Mouse (Mus musculus) liver, embryonic 15.5 days (tissue): Measurements from ENCODE around the gene Chchd3. TPM values are rescaled to one million over a fixed set of nuclear protein-coding genes. Genes with fewer than 3 reads are reported as not detected.
A peak's percentile ranks its signal among the peaks of the same experiment; 100 is the strongest.

Experiments
- ATAC-seq: fragments of 200-750 bp; cut with Nextera tagmentation; 2 replicates; pipeline ENCODE4 v1.8.0; 2017; ENCODE audit warnings: moderate number of reproducible peaks, mild to moderate bottlenecking, moderate library complexity; ENCODE audit not compliant: insufficient read depth
- H3K27ac ChIP-seq: fragments of 300-500 bp; sonication (generic); replicated peaks from 2 replicates; pipeline ENCODE4 v1.5.1; 2015; ENCODE audit warnings: mild to moderate bottlenecking, inconsistent platforms
- H3K27me3 ChIP-seq: fragments of 300-500 bp; sonication (generic); 2 replicates; pipeline ENCODE4 v1.6.1; 2015; ENCODE audit warnings: mild to moderate bottlenecking, inconsistent platforms
- H3K36me3 ChIP-seq: fragments of 300-500 bp; sonication (generic); replicated peaks from 2 replicates; pipeline ENCODE4 v1.6.1; 2015; ENCODE audit warnings: moderate library complexity, mild to moderate bottlenecking, inconsistent platforms
- H3K4me1 ChIP-seq: fragments of 300-500 bp; sonication (generic); replicated peaks from 2 replicates; pipeline ENCODE4 v1.6.1; 2015; ENCODE audit warnings: inconsistent platforms
- H3K4me2 ChIP-seq: fragments of 300-500 bp; sonication (generic); 2 replicates; pipeline ENCODE4 v1.6.1; 2015; ENCODE audit warnings: moderate library complexity, mild to moderate bottlenecking, inconsistent platforms
- H3K4me3 ChIP-seq: fragments of 300-500 bp; sonication (generic); replicated peaks from 2 replicates; pipeline ENCODE4 v1.5.1; 2015; ENCODE audit warnings: mild to moderate bottlenecking, inconsistent platforms
- H3K9ac ChIP-seq: fragments of 300-500 bp; sonication (generic); 2 replicates; pipeline ENCODE4 v1.6.1; 2015; ENCODE audit warnings: moderate library complexity, mild to moderate bottlenecking, inconsistent platforms
- H3K9me3 ChIP-seq: fragments of 300-500 bp; sonication (generic); replicated peaks from 2 replicates; pipeline ENCODE4 v1.6.1; 2016; ENCODE audit warnings: inconsistent platforms
- WGBS: fragments of 180-500 bp; shearing (Covaris S2); methylation state at CpG from one replicate; pipeline ENCODE4 v1.1.7; 2015; ENCODE audit warnings: mixed read lengths; ENCODE audit not compliant: insufficient replicate concordance; 5-methylcytosine and 5-hydroxymethylcytosine counted together
- polyA plus RNA-seq: library from polyadenylated mRNA; unstranded; fragments of >200 nt; fragmentation: Nextera tagmentation; extraction: Ambion mirVana; gene quantifications from 2 replicates; pipeline ENCODE4 v1.2.1, GENCODE M21; 2015

The Chchd3 gene
- polyA plus RNA-seq, 1 experiment from 2014 or later, result 66.9 TPM

DNA sequence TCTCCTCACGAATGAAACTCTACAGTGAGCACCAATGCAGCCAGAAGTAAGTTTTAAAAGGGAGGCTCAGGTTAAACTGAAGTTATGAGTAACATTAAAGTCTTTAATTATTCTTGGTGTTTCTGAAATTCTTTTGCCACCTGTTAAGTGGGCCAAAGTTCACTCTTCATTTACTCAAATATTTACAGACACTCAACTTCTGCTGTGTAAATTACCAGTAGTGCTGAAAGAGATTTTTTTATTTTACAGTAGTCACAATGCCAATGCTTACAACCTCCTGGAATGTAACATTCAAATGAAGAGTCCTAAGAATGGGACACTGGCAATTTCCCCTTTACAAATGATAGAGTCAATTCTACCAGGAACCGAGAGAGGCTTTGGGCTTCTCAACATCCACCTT, 187.3 kb downstream of the Chchd3 start:
- ATAC-seq, result no peak
- Histone ChIP-seq H3K4me3 (no peak overlapping the region), H3K9ac (no peak overlapping the region), H3K27ac (no peak overlapping the region), H3K4me2 (no peak overlapping the region), H3K9me3 (no peaks in the 10 kb centered on the region), H3K36me3 (peaks cover 8% of the 10 kb centered on the region), H3K27me3 (no peaks in the 10 kb centered on the region), H3K4me1 (peaks cover 2% of the 10 kb centered on the region; the same call in 1 of the 2 replicates)
- 73% methylated on average over 2 of the region's 2 CpGs for WGBS

DNA sequence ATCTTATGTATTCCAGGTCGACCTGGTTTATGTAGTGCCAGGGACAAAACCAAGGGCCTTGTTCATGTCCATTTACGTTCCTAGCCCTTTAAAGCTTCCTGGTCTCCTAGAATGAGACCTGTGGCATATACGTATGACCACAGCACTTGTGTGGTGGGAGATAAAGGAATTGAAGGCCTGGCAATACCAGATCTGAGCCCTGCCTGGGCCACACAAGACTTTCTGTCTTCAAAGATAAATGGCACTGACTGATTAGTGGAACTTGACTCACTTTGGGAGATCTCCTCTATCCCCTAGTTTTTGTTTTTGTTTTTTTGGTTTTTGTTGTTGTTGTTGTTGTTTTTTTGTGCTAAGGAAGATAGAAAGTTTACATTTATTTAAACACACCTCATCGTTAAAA, 209.1 kb downstream of the Chchd3 start:
- peak overlapping the region; percentile 77 for H3K27ac ChIP-seq
- H3K4me2 ChIP-seq, result peak overlapping the region; percentile 48
- WGBS, result 27% methylated on average over 4 of the region's 4 CpGs

DNA sequence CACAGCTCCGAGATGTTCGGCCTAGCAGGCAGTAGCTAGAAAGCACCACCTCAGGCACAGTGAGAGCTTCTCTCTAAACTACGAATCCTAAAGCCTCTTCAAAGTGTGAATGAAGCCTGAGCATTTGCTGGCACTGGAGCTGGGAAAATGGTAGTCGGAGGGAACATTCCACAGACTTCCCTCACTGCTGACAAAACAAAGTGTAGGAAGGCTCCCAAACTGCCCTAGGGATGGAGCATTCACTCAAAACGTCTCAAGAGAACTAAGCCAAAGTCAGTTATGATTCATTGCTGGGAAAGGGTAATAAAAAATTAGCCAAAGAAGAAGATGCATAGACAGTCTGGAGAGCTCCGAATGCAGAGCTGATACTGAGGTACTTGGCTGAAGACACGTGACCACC, 211.1 kb downstream of the Chchd3 start:
- Histone ChIP-seq H3K27ac (peak overlapping the region; percentile 72), H3K36me3 (no peaks in the 10 kb centered on the region), H3K9me3 (no peaks in the 10 kb centered on the region), H3K4me2 (no peak overlapping the region), H3K9ac (no peak overlapping the region), H3K27me3 (no peaks in the 10 kb centered on the region), H3K4me3 (no peak overlapping the region), H3K4me1 (peaks cover 44% of the 10 kb centered on the region)
- WGBS, result 82% methylated on average over 7 of the region's 7 CpGs
- no peak for ATAC-seq

More for the DNA sequence above, 209.1 kb downstream of the Chchd3 start:
- H3K4me1 ChIP-seq, result peaks cover 48% of the 10 kb centered on the region
- no peaks in the 10 kb centered on the region for H3K27me3 ChIP-seq
- no peak overlapping the region for H3K9ac ChIP-seq
- peak; percentile 100 for ATAC-seq
- no peaks in the 10 kb centered on the region for H3K9me3 ChIP-seq
- no peak overlapping the region for H3K4me3 ChIP-seq
- H3K36me3 ChIP-seq, result no peaks in the 10 kb centered on the region

DNA sequence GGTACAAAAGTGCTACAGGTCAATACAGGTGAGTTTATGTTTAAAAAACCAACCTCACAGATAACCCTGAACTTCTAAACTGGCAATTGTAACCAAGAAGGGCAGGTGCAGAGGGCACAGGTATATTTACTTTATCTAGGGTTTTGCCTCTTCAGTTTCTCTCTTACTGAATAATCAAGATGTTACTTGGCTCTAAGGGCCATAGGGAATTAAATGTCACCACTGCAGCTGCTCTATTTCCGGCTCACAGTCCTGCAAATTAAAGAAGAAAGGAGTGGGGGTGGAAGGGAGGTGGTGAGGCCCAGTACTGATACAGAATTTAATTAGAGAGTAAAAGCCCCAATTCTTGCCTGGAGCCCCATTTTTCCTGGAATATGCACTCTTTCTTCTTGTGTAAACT, 214.6 kb downstream of the Chchd3 start:
- H3K9ac ChIP-seq, result no peak overlapping the region
- H3K4me1 ChIP-seq, result peaks cover 24% of the 10 kb centered on the region
- no peak overlapping the region for H3K4me3 ChIP-seq
- H3K27me3 ChIP-seq, result no peaks in the 10 kb centered on the region
- WGBS, result 77% methylated on average over 1 of the region's 1 CpGs
- H3K27ac ChIP-seq, result no peak overlapping the region
- no peak for ATAC-seq
- H3K9me3 ChIP-seq, result no peaks in the 10 kb centered on the region
- no peaks in the 10 kb centered on the region for H3K36me3 ChIP-seq
- no peak overlapping the region for H3K4me2 ChIP-seq

GRCm38 (mm10) chr6:32837939-32838301, 222.1 kb downstream of the Chchd3 start:
- H3K9ac ChIP-seq, result no peak overlapping the region
- no peak overlapping the region for H3K27ac ChIP-seq
- H3K36me3 ChIP-seq, result peaks cover 20% of the 10 kb centered on the region; the same call in 1 of the 2 replicates
- no peak overlapping the region for H3K4me2 ChIP-seq
- H3K9me3 ChIP-seq, result no peaks in the 10 kb centered on the region
- H3K4me1 ChIP-seq, result no peaks in the 10 kb centered on the region
- H3K27me3 ChIP-seq, result no peaks in the 10 kb centered on the region
- no peak overlapping the region for H3K4me3 ChIP-seq
- WGBS, result 88% methylated on average over 2 of the region's 2 CpGs
- ATAC-seq, result no peak

- Histone ChIP-seq H3K36me3 (peaks cover 20% of the 10 kb centered on the region; the same call in 1 of the 2 replicates), H3K9ac (no peak overlapping the region), H3K4me2 (no peak overlapping the region), H3K27ac (no peak overlapping the region), H3K4me3 (no peak overlapping the region), H3K9me3 (no peaks in the 10 kb centered on the region), H3K4me1 (no peaks in the 10 kb centered on the region), H3K27me3 (no peaks in the 10 kb centered on the region)
- no peak for ATAC-seq
- WGBS, result 76% methylated on average over 7 of the region's 7 CpGs
Measured at GRCm38 (mm10) chr6:32837165-32837938, 222.7 kb downstream of the Chchd3 start.

DNA sequence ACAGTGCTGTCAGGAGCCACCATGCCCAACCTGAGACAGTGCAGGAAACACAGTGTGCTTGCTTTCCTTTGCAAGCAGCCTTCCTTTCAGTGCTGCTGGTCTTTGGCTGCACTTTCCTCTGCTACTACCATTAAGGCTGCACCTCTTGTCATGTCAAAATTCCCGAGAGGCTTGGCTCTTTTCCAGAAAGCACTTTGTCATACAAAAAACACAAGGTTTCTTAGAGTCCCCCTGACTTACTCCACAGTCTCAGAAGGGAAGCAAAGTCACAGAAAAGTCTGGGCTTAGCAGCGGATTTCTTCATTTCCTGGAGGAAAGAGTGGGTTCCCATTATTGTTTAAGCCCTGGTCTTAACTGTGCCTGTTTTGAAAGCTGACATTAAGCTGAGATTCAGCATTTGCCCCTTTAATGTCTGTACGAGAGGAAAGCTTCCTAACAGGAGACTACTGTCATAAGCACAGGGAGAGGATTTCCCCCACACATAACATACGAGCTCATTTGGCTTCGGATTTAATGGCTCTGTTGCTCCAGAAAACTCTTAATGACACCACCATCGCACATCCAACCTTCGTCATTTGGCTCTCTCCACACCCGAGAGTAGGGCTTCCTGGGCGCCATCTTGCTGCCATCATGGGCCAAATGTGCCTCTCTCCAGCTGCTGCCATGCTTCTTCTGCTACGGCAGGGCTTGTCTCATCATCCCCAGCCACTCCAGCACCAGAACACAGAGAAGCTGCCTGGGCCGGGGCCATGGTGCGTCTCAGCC, 236.0 kb downstream of the Chchd3 start:
- Histone ChIP-seq H3K27me3 (no peaks in the 10 kb centered on the region), H3K9ac (no peak overlapping the region), H3K27ac (no peak overlapping the region), H3K36me3 (no peaks in the 10 kb centered on the region), H3K4me3 (no peak overlapping the region), H3K9me3 (no peaks in the 10 kb centered on the region), H3K4me1 (no peaks in the 10 kb centered on the region), H3K4me2 (no peak overlapping the region)
- ATAC-seq, result no peak
- 77% methylated on average over 12 of the region's 12 CpGs for WGBS

GRCm38 (mm10) chr6:32818961-32819360, 241.1 kb downstream of the Chchd3 start:
- Histone ChIP-seq H3K4me2 (no peak overlapping the region), H3K4me3 (no peak overlapping the region), H3K4me1 (no peaks in the 10 kb centered on the region), H3K27me3 (no peaks in the 10 kb centered on the region), H3K27ac (no peak overlapping the region), H3K36me3 (no peaks in the 10 kb centered on the region), H3K9me3 (no peaks in the 10 kb centered on the region), H3K9ac (no peak overlapping the region)
- ATAC-seq, result no peak
- 88% methylated on average over 4 of the region's 4 CpGs for WGBS

DNA sequence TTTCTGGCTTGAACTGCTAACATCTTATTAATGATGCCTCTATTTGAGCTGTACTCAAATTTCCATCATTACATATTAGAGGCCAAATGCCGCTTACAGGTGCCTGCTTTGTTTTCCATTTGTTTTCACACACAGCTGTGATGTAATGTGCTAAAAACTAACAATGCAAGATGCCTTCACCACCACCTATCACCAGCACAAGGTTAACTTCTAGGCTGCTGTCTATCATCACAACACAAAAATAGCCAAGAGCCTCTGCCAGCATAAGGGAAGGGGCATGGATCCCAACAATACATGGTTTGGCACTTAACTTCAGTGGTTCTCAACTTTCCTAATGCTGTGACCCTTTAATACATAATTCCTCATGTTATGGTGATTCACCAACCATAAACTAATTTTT, 251.3 kb downstream of the Chchd3 start:
- Histone ChIP-seq H3K36me3 (peaks cover 2% of the 10 kb centered on the region; the same call in 1 of the 2 replicates), H3K9ac (no peak overlapping the region), H3K9me3 (no peaks in the 10 kb centered on the region), H3K4me1 (no peaks in the 10 kb centered on the region), H3K27me3 (no peaks in the 10 kb centered on the region), H3K4me3 (no peak overlapping the region), H3K4me2 (no peak overlapping the region), H3K27ac (no peak overlapping the region)
- ATAC-seq, result no peak
- WGBS, result 92% methylated on average over 1 of the region's 1 CpGs

GRCm38 (mm10) chr6:32807771-32808170, 252.3 kb downstream of the Chchd3 start:
- H3K4me3 ChIP-seq, result no peak overlapping the region
- no peaks in the 10 kb centered on the region for H3K9me3 ChIP-seq
- 76% methylated on average over 4 of the region's 4 CpGs for WGBS
- H3K4me1 ChIP-seq, result no peaks in the 10 kb centered on the region
- peaks cover 9% of the 10 kb centered on the region; the same call in 1 of the 2 replicates for H3K36me3 ChIP-seq
- H3K9ac ChIP-seq, result no peak overlapping the region
- H3K27me3 ChIP-seq, result no peaks in the 10 kb centered on the region
- no peak overlapping the region for H3K4me2 ChIP-seq
- no peak overlapping the region for H3K27ac ChIP-seq
- no peak for ATAC-seq

- 81% methylated on average over 4 of the region's 4 CpGs for WGBS
Measured at GRCm38 (mm10) chr6:32803646-32804045, 256.4 kb downstream of the Chchd3 start.

More at GRCm38 (mm10) chr6:32803646-32804045, 256.4 kb downstream of the Chchd3 start:
- no peak overlapping the region for H3K4me3 ChIP-seq
- H3K9ac ChIP-seq, result no peak overlapping the region
- H3K36me3 ChIP-seq, result peaks cover 9% of the 10 kb centered on the region
- no peaks in the 10 kb centered on the region for H3K4me1 ChIP-seq
- H3K4me2 ChIP-seq, result no peak overlapping the region
- H3K27me3 ChIP-seq, result no peaks in the 10 kb centered on the region
- H3K27ac ChIP-seq, result no peak overlapping the region
- no peak for ATAC-seq
- no peaks in the 10 kb centered on the region for H3K9me3 ChIP-seq
